Mouse (Mus musculus) forebrain, embryonic 14.5 days (tissue): Measurements from ENCODE around the gene Sowahc. TPM values are rescaled to one million over a fixed set of nuclear protein-coding genes. Genes with fewer than 3 reads are reported as not detected.

ENCODE experiments used
- ATAC-seq: fragments of 200-750 bp; cut with Nextera tagmentation; 2 replicates; pipeline ENCODE4 v1.8.0; 2017; ENCODE audit warnings: mild to moderate bottlenecking, moderate library complexity
- DNase-seq: peaks from one replicate; pipeline ENCODE4 v3.0.0-alpha.2; 2015; ENCODE audit warnings: low spot score
- H3K27ac ChIP-seq: fragments of 300-500 bp; sonication (generic); 2 replicates; pipeline ENCODE4 v1.5.1; 2014; ENCODE audit warnings: low read depth, mild to moderate bottlenecking, control low read depth, low read length, moderate library complexity
- H3K27me3 ChIP-seq: fragments of 300-500 bp; sonication (generic); replicated peaks from 2 replicates; pipeline ENCODE4 v1.6.1; 2014; ENCODE audit warnings: low read length, control low read depth, mixed read lengths; ENCODE audit not compliant: control insufficient read depth, insufficient read depth
- H3K36me3 ChIP-seq: fragments of 300-500 bp; sonication (generic); 2 replicates; pipeline ENCODE4 v1.6.1; 2014; ENCODE audit warnings: low read length, control low read depth; ENCODE audit not compliant: control insufficient read depth, insufficient read depth
- H3K4me1 ChIP-seq: fragments of 300-500 bp; sonication (generic); 2 replicates; pipeline ENCODE4 v1.6.1; 2014; ENCODE audit warnings: antibody characterized with exemption, low read length, control low read depth; ENCODE audit not compliant: control insufficient read depth, insufficient read depth
- H3K4me2 ChIP-seq: fragments of 300-500 bp; sonication (generic); 2 replicates; pipeline ENCODE4 v1.6.1; 2014; ENCODE audit warnings: mild to moderate bottlenecking, control low read depth, low read length
- H3K4me3 ChIP-seq: fragments of 300-500 bp; sonication (generic); 2 replicates; pipeline ENCODE4 v1.5.1; 2014; ENCODE audit warnings: low read depth, low read length, control low read depth
- H3K9ac ChIP-seq: fragments of 300-500 bp; sonication (generic); 2 replicates; pipeline ENCODE4 v1.6.1; 2014; ENCODE audit warnings: mild to moderate bottlenecking, low read length, control low read depth, moderate library complexity
- H3K9me3 ChIP-seq: fragments of 300-500 bp; sonication (generic); replicated peaks from 2 replicates; pipeline ENCODE4 v1.6.1; 2016; ENCODE audit warnings: low read length, control low read depth, mixed read lengths; ENCODE audit not compliant: control insufficient read depth
- WGBS: fragments of 180-500 bp; shearing (Covaris S2); extraction: QIAGEN DNeasy Blood & Tissue Kit; methylation state at CpG from one replicate; pipeline ENCODE4 v1.1.7; 2014; 5-methylcytosine and 5-hydroxymethylcytosine counted together
- polyA plus RNA-seq: library from polyadenylated mRNA; unstranded; fragments of >200 nt; fragmentation: Nextera tagmentation; extraction: Ambion mirVana; gene quantifications from 2 replicates; pipeline ENCODE4 v1.2.1, GENCODE M21; 2014

The Sowahc gene
- polyA plus RNA-seq, 1 experiment from 2014 or later: 10.8 TPM

DNA sequence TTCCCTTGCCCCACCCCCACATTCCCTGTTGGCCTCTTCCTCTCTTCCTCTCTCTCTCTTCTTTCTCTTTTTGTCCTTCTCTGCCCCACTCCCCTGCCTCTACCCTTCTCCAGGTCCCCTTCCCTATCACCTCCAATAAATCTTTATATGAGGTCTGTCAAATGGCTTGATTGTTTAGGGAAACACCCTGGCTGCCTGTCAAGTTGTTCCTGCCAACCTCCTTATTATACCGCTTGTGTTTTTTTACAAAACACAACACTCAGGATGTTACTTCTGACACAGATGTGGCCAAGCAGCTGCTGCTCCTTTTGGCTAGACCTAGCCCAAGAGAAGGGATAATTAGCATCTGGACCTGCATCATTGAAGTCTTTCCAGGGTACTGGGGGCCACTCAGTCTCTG is 40.3 kb downstream of the Sowahc start:
- Histone ChIP-seq H3K4me3 (no peak overlapping the region), H3K36me3 (no peaks in the 10 kb centered on the region), H3K27me3 (no peaks in the 10 kb centered on the region), H3K9me3 (no peaks in the 10 kb centered on the region), H3K4me2 (no peak overlapping the region), H3K4me1 (no peaks in the 10 kb centered on the region; the same call in 1 of the 2 replicates), H3K27ac (no peak overlapping the region), H3K9ac (no peak overlapping the region)
- 73% methylated on average over 1 of the region's 1 CpGs for WGBS
- DNase-seq (no peak), ATAC-seq (0 out of 2 replicates have a peak, but pooled peaks have one; percentile 26)

DNA sequence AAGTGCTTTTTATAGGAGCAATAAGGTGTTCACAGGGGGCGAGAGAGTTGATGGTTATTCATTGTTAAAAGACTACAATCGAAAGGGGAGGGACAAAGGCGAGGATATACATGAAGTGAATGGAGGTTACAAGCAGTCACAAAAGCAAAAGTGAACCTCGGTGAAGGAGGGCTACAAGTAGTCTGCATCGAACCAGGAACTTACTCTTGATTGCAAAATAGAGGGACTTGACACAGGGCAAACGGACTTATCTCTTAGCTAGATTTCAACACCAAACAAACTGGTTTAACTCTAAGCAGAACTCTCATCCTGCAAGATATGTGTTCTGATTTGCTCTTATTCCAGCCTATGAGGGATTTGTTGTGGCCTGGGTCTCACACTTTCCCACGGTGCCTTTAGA is 41.2 kb downstream of the Sowahc start:
- no peak for ATAC-seq
- DNase-seq: no peak
- Histone ChIP-seq H3K9ac (no peak overlapping the region), H3K4me1 (no peaks in the 10 kb centered on the region; the same call in 1 of the 2 replicates), H3K36me3 (no peaks in the 10 kb centered on the region), H3K27ac (no peak overlapping the region), H3K4me2 (no peak overlapping the region), H3K9me3 (no peaks in the 10 kb centered on the region), H3K4me3 (no peak overlapping the region), H3K27me3 (no peaks in the 10 kb centered on the region)
- 63% methylated on average over 7 of the region's 7 CpGs for WGBS

DNA sequence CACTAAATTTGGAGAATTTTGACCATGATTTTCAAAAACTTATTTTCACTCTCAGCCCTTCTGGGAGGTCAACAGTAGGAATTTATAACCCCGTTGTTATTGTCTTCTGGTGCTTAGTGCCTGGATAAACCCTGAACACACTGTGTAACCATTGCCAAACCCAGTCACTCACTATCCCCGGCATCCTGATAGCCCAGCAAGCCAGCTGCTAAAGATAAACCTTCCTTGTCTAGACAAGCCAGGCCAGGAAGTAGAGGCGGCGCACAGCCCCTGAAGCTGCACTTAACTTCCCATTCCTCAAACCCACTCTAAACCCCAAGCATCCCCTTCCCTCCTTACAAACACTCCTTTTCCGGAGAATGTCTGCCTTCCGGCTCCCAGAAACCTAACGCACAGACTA is 43.3 kb downstream of the Sowahc start:
- DNase-seq: no peak
- H3K9me3 ChIP-seq: no peaks in the 10 kb centered on the region
- no peak overlapping the region for H3K9ac ChIP-seq

DNA sequence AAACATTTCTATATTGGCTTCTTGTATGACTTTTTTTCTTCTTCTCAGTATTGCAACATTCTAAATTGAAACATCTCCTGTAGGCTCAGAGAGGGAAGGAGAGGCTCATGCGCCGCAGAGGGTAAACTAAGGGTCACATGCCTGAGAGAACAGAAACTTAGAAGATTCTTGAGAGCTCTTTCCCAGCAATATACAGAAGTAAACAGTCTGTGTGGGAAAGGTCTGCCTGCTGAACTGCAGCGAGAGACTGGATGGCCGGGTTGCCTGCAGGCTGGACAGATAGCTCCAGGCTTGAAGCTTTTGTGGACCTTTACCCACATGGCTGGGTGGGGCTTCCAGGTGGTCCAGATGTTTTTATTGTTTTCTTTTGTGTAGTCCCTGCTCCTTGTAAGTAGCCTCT is 43.9 kb downstream of the Sowahc start:
- DNase-seq (no peak), ATAC-seq (no peak)
- Histone ChIP-seq H3K4me1 (no peaks in the 10 kb centered on the region), H3K27ac (no peak overlapping the region), H3K27me3 (no peaks in the 10 kb centered on the region), H3K36me3 (no peaks in the 10 kb centered on the region), H3K4me3 (no peak overlapping the region), H3K9ac (no peak overlapping the region), H3K4me2 (no peak overlapping the region), H3K9me3 (no peaks in the 10 kb centered on the region)
- WGBS: 80% methylated on average over 4 of the region's 4 CpGs

More for the DNA sequence above, 43.3 kb downstream of the Sowahc start:
- H3K27ac ChIP-seq: no peak overlapping the region
- no peak overlapping the region for H3K4me2 ChIP-seq
- no peak for ATAC-seq
- H3K4me1 ChIP-seq: no peaks in the 10 kb centered on the region
- 84% methylated on average over 7 of the region's 7 CpGs for WGBS
- no peak overlapping the region for H3K4me3 ChIP-seq
- H3K36me3 ChIP-seq: no peaks in the 10 kb centered on the region
- H3K27me3 ChIP-seq: no peaks in the 10 kb centered on the region

DNA sequence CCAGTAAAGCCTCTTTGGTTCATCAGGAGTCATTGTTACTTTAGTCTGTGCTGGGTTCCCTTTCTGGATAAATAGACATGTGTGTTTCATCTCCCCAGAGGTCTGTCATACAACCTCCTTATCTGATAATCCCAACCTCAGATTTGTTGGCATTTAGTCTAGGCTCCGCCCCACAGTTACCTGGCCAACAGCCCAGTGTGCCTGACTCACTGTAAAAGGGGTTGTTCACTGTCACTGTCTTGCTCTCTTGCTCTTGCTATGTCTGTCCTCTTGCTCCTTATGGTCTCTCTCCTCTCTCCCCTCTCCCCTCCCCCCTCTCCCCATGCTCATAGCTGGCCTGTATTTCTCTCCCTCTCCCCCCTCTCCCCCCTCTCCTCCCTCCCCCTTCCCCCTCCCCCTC is 44.3 kb downstream of the Sowahc start:
- H3K27ac ChIP-seq: no peak overlapping the region
- no peak overlapping the region for H3K4me3 ChIP-seq
- WGBS: 65% methylated on average over 1 of the region's 1 CpGs
- no peak for DNase-seq
- no peaks in the 10 kb centered on the region for H3K4me1 ChIP-seq
- no peak for ATAC-seq
- H3K27me3 ChIP-seq: no peaks in the 10 kb centered on the region
- no peak overlapping the region for H3K9ac ChIP-seq
- no peaks in the 10 kb centered on the region for H3K36me3 ChIP-seq
- H3K9me3 ChIP-seq: no peaks in the 10 kb centered on the region
- no peak overlapping the region for H3K4me2 ChIP-seq

DNA sequence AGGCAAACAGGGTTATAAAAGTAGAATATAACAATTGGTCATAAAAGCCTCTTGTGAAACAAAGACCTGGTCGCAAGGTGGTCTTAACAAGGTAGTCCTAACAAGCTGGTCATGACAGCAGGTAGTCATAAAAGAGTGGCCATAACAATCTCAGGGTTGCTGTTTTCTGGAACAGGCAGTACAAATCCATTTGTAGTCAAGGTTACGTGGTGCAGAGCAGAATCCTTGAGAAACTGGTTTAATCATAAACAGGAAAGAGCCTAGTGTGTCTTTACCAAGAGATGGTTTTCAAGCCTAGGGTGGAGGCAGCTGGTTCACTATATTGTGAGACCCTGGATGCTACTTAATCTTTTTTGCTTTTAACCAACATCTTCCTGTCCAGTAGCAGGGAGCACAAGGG is 45.5 kb downstream of the Sowahc start:
- Histone ChIP-seq H3K27me3 (no peaks in the 10 kb centered on the region), H3K9me3 (no peaks in the 10 kb centered on the region), H3K4me3 (no peak overlapping the region), H3K27ac (no peak overlapping the region), H3K9ac (no peak overlapping the region), H3K4me2 (no peak overlapping the region), H3K4me1 (no peaks in the 10 kb centered on the region), H3K36me3 (no peaks in the 10 kb centered on the region)
- DNase-seq (no peak), ATAC-seq (no peak)
- 91% methylated on average over 2 of the region's 2 CpGs for WGBS

DNA sequence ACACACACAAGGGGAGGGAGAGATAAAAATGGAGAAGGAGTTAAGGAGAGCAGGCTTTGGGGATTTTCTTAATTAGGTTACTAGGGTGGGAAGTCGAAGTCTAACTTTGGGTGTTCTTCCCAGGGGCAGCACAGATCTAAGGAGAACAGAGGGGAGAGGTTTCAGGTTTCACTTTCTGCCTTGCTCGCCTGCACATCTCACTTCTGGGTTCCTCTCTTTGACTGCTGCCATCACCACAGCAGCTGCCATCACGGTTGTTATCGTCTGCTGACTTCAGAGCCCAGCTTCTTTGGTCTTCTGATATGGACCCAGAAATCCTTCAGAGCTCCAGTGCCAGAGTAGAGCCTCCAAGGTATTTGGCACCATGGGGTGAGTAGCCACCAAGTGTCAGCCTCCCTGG is 46.4 kb downstream of the Sowahc start:
- Histone ChIP-seq H3K36me3 (no peaks in the 10 kb centered on the region), H3K4me2 (no peak overlapping the region), H3K9me3 (no peaks in the 10 kb centered on the region), H3K9ac (no peak overlapping the region), H3K27ac (no peak overlapping the region), H3K4me1 (no peaks in the 10 kb centered on the region), H3K4me3 (no peak overlapping the region), H3K27me3 (no peaks in the 10 kb centered on the region)
- 69% methylated on average over 4 of the region's 4 CpGs for WGBS
- DNase-seq (no peak), ATAC-seq (no peak)

DNA sequence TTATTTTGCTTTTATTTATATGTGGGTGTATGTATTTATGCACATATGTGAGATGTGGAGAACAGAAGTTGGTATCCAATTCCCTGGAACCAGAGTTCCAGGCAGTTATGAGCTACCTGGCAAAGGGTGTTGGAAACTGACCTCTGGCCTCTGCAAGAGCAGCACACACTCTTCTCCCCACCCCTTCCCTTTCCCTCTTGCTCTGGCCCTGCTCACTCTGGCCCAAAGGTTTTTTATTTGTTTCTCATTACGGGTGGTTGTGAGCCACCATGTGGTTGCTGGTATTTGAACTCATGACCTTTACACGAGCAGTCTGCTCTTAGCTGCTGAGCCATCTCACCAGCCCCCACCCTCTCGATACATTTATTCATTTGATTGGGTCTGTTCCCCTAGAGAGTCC is 47.0 kb downstream of the Sowahc start:
- no peaks in the 10 kb centered on the region for H3K27me3 ChIP-seq
- no peaks in the 10 kb centered on the region for H3K4me1 ChIP-seq
- WGBS: 72% methylated on average over 3 of the region's 3 CpGs
- H3K9me3 ChIP-seq: no peaks in the 10 kb centered on the region
- H3K4me3 ChIP-seq: no peak overlapping the region
- no peak overlapping the region for H3K4me2 ChIP-seq
- no peaks in the 10 kb centered on the region for H3K36me3 ChIP-seq
- DNase-seq (no peak), ATAC-seq (no peak)
- H3K9ac ChIP-seq: no peak overlapping the region
- H3K27ac ChIP-seq: no peak overlapping the region

DNA sequence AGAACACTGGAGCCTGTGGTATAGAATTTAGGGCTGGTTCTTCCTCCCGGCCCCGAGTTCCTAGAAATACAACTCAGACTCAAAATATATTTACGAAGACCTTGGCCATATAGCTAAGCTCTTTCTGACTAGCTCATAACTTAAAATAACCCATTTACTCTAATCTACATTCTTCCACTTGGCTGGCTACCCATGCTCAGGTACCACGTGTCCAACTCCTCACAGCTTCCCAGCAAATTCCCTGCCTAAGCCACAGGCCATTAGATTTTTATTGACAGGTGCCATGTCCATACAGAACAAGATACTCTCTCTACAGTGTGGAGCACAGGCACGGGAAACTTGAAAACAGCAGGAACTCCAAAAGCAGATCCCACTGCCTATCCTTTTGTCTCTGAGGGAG is 54.0 kb downstream of the Sowahc start:
- no peaks in the 10 kb centered on the region for H3K4me1 ChIP-seq
- H3K4me3 ChIP-seq: no peak overlapping the region
- ATAC-seq (no peak), DNase-seq (no peak)
- no peak overlapping the region for H3K27ac ChIP-seq
- H3K4me2 ChIP-seq: no peak overlapping the region
- WGBS: 82% methylated on average over 5 of the region's 5 CpGs
- H3K9ac ChIP-seq: no peak overlapping the region
- no peaks in the 10 kb centered on the region for H3K9me3 ChIP-seq
- H3K36me3 ChIP-seq: no peaks in the 10 kb centered on the region
- no peaks in the 10 kb centered on the region for H3K27me3 ChIP-seq
